Mouse (Mus musculus): ENCODE data around the gene Smim17. TPM values are rescaled to one million over a fixed set of nuclear protein-coding genes. Genes with fewer than 3 reads are reported as not detected.

Gene Smim17
- polyA plus RNA-seq, 1 experiment from 2014 or later: 0.32 TPM

Other genes with a start within 250 kb of the Smim17 start
- gene Zfp787, start 242.7 kb upstream of the Smim17 start, polyA plus RNA-seq (2014; fragmentation: Nextera tagmentation; extraction: Ambion mirVana): 13.2 and 14.7 TPM in 2 replicates
- 71.6 and 79.7 TPM in 2 replicates for gene Zfp444, start 226.5 kb upstream of the Smim17 start, polyA plus RNA-seq (2014; fragmentation: Nextera tagmentation; extraction: Ambion mirVana)
- not detected in 2 replicates for gene Galp, start 201.6 kb upstream of the Smim17 start, polyA plus RNA-seq (2014; fragmentation: Nextera tagmentation; extraction: Ambion mirVana)
- not detected in 2 replicates for gene Zscan5b, start 176.4 kb upstream of the Smim17 start, polyA plus RNA-seq (2014; fragmentation: Nextera tagmentation; extraction: Ambion mirVana)
- not detected in 2 replicates for gene Epp13, start 146.0 kb upstream of the Smim17 start, polyA plus RNA-seq (2014; fragmentation: Nextera tagmentation; extraction: Ambion mirVana)
- gene Zfp667, start 112.1 kb upstream of the Smim17 start, polyA plus RNA-seq (2014; fragmentation: Nextera tagmentation; extraction: Ambion mirVana): 7.4 and 9.0 TPM in 2 replicates
- 6.9 and 7.8 TPM in 2 replicates for gene Zfp583, start 67.4 kb upstream of the Smim17 start, polyA plus RNA-seq (2014; fragmentation: Nextera tagmentation; extraction: Ambion mirVana)
- 2.2 and 2.3 TPM in 2 replicates for gene Gm3854, start 55.0 kb upstream of the Smim17 start, polyA plus RNA-seq (2014; fragmentation: Nextera tagmentation; extraction: Ambion mirVana)
- gene Zfp78, start 35.4 kb upstream of the Smim17 start, polyA plus RNA-seq (2014; fragmentation: Nextera tagmentation; extraction: Ambion mirVana): 1.1 and 1.6 TPM in 2 replicates
- gene Zfp28, start 15.4 kb upstream of the Smim17 start, polyA plus RNA-seq (2014; fragmentation: Nextera tagmentation; extraction: Ambion mirVana): 10.2 and 10.4 TPM in 2 replicates
- gene Gm20715, start 11.6 kb downstream of the Smim17 start, polyA plus RNA-seq (2014; fragmentation: Nextera tagmentation; extraction: Ambion mirVana): not detected in 2 replicates
- gene Olfr1344, start 40.0 kb downstream of the Smim17 start, polyA plus RNA-seq (2014; fragmentation: Nextera tagmentation; extraction: Ambion mirVana): not detected in 2 replicates
- not detected in 2 replicates for gene Olfr1336, start 57.5 kb downstream of the Smim17 start, polyA plus RNA-seq (2014; fragmentation: Nextera tagmentation; extraction: Ambion mirVana)
- not detected in 2 replicates for gene Olfr1346, start 68.4 kb downstream of the Smim17 start, polyA plus RNA-seq (2014; fragmentation: Nextera tagmentation; extraction: Ambion mirVana)
- not detected in 2 replicates for gene Olfr5, start 88.2 kb downstream of the Smim17 start, polyA plus RNA-seq (2014; fragmentation: Nextera tagmentation; extraction: Ambion mirVana)
- gene Olfr1347, start 101.0 kb downstream of the Smim17 start, polyA plus RNA-seq (2014; fragmentation: Nextera tagmentation; extraction: Ambion mirVana): not detected in 2 replicates
- not detected in 2 replicates for gene Olfr1348, start 110.0 kb downstream of the Smim17 start, polyA plus RNA-seq (2014; fragmentation: Nextera tagmentation; extraction: Ambion mirVana)
- gene Olfr1349, start 124.2 kb downstream of the Smim17 start, polyA plus RNA-seq (2014; fragmentation: Nextera tagmentation; extraction: Ambion mirVana): not detected in 2 replicates
- not detected in 2 replicates for gene Olfr1350, start 166.1 kb downstream of the Smim17 start, polyA plus RNA-seq (2014; fragmentation: Nextera tagmentation; extraction: Ambion mirVana)